Mouse (Mus musculus): ENCODE results near the gene Tmem63b. TPM values are rescaled to one million over a fixed set of nuclear protein-coding genes. Genes with fewer than 3 reads are reported as not detected.

The Tmem63b gene
- polyA plus RNA-seq, 1 experiment: 119 TPM

DNA sequence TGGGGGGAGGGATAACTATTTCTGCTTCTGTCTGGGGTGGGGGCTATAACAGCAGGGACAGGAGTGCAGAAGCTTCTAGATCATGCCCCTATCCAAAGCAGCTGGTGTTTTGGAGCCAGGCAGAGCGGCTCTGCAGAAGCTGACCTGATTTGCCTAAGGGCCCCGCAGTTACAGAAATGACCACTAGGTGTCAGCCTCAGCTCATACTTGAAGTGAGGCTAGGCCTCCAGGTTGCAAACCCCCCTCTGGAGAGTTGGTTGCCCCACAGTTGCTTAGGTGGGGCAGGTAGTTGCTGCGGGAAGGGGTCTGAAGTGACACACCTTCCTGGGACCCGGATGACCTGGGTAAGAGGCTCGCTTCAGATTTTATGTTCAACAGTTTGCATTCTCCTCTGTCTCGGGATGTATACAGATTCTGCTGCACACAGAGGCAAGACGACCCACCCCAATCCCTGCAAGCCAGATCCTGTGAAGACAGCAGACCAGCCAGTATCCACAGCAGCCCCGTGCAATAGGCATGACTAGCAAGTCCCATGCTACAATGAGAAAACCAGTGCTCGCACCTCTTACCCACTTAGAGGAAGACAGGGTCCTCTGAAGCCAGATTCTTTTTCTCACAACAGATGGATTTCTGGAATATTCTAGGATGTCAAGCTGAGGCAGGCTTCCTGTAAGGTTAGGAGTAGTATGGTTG, 44.6 kb upstream of the Tmem63b start:
- TF ChIP-seq POLR2A (IDR thresholded peaks at IDR 0.05; ENCODE audit: control insufficient read depth, extremely low read depth, insufficient read depth, low read length, poor library complexity) (no peak), CTCF (IDR thresholded peaks at IDR 0.05; ENCODE audit: borderline replicate concordance, control insufficient read depth, extremely low read depth, insufficient read depth, low read length, poor library complexity) (peak; percentile 90)
- no peak overlapping the region for H3K4me3 ChIP-seq (ENCODE audit: control insufficient read depth, insufficient read depth, low read length)

DNA sequence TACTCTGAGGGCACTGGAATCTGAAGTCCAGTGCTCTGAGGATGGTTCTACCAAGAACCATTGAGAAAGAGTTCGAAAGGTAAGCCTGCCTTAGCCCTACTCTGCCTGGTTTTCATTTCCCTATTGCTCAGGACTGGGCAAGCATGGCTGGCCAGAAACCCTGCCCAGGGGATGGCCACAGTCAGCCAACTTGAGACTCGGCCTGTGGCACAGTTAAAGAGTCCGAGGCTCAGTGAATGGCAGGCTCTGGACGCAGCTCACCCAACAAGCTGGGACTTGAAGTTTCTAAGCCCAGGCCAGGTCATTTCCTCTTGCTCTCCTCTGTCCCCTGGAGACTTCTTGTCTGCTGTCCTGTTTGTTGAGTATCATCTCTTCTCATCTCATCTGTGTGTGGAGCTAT, 44.0 kb upstream of the Tmem63b start:
- DNase-seq: no peak

More for the DNA sequence above, 44.6 kb upstream of the Tmem63b start:
- Histone ChIP-seq H3K27me3 (ENCODE audit: control insufficient read depth, insufficient read depth, low read length) (no peaks in the 10 kb centered on the region; the same call in 1 of the 2 replicates), H3K4me1 (replicated peaks; ENCODE audit: control insufficient read depth, insufficient read depth, low read length) (peaks cover 19% of the 10 kb centered on the region), H3K36me3 (ENCODE audit: control insufficient read depth, insufficient read depth, low read length) (no peaks in the 10 kb centered on the region), H3K27ac (ENCODE audit: control insufficient read depth, insufficient read depth, low read length) (no peak overlapping the region)
- 38% methylated on average over 9 of the region's 9 CpGs for WGBS
- DNase-seq: peak; percentile 86

DNA sequence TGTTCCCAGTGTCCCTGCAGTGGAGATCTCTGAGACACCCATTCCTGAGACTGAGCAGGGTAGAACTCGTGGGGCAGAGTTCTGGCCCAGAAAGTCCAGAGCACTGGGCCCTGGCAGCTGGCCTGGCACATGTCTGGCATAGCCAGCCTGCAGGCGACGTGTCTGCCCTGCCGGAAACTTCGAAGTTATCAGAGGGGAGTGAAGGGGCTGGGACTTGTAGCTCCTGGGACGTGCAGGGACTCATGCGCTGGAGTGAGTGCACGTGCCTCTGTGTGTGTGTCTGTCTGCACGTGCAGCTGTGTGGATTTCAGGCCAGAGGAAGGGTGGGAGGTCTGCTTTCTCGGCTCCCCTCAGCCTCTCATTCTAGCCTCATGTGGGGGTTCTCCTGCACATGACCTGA, 42.7 kb upstream of the Tmem63b start:
- 83% methylated on average over 10 of the region's 10 CpGs for WGBS

More for the DNA sequence above, 44.0 kb upstream of the Tmem63b start:
- Histone ChIP-seq H3K4me3 (ENCODE audit: control insufficient read depth, insufficient read depth, low read length) (no peak overlapping the region), H3K27ac (ENCODE audit: control insufficient read depth, insufficient read depth, low read length) (no peak overlapping the region), H3K36me3 (ENCODE audit: control insufficient read depth, insufficient read depth, low read length) (no peaks in the 10 kb centered on the region), H3K4me1 (replicated peaks; ENCODE audit: control insufficient read depth, insufficient read depth, low read length) (peaks cover 18% of the 10 kb centered on the region), H3K27me3 (ENCODE audit: control insufficient read depth, insufficient read depth, low read length) (no peaks in the 10 kb centered on the region; the same call in 1 of the 2 replicates)
- TF ChIP-seq CTCF (IDR thresholded peaks at IDR 0.05; ENCODE audit: borderline replicate concordance, control insufficient read depth, extremely low read depth, insufficient read depth, low read length, poor library complexity) (no peak), POLR2A (IDR thresholded peaks at IDR 0.05; ENCODE audit: control insufficient read depth, extremely low read depth, insufficient read depth, low read length, poor library complexity) (no peak)
- 98% methylated on average over 4 of the region's 4 CpGs for WGBS

DNA sequence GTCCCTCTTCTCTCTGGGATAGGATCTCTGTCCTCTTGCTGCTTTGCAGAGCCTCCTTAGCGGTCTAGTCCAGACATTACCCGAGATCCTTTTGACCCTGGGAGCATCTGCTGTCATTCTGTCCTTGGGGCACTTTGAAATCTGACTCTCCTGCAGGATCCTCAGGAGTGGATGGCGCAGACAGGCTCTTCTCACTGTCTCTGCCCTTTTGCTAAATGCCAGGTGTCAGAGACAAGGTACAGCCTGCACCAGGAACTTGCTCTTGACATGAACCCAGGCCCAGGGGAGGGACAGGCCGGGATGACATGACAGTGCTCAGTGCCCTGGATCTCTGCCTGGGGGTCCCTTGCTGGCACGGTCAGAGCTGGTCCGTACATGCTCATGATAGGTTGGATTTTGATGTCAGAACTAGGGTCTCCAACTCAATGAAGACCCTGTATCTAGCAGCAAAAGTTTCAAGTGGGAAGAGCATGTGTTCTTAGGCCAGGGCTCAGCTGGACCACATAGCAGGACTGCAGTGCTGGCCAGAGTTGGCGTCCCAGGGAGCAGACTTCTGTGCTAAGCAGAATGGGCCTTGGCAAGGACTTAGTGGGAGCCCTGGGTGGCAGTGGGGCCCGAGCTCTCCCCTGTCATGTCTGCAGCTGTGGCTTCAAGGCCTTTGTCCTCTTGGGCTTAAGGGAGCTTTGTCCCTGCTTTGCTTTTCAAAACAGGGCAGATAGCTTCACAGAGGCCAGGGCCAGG, 41.4 kb upstream of the Tmem63b start:
- peaks cover 15% of the 10 kb centered on the region for H3K4me1 ChIP-seq (replicated peaks; ENCODE audit: control insufficient read depth, insufficient read depth, low read length)
- no peaks in the 10 kb centered on the region for H3K36me3 ChIP-seq (ENCODE audit: control insufficient read depth, insufficient read depth, low read length)
- TF ChIP-seq CTCF (IDR thresholded peaks at IDR 0.05; ENCODE audit: borderline replicate concordance, control insufficient read depth, extremely low read depth, insufficient read depth, low read length, poor library complexity): no peak
- WGBS: 94% methylated on average over 8 of the region's 8 CpGs
- H3K27me3 ChIP-seq (ENCODE audit: control insufficient read depth, insufficient read depth, low read length): no peaks in the 10 kb centered on the region; the same call in 1 of the 2 replicates
- no peak for DNase-seq
- H3K27ac ChIP-seq (ENCODE audit: control insufficient read depth, insufficient read depth, low read length): no peak overlapping the region
- no peak overlapping the region for H3K4me3 ChIP-seq (ENCODE audit: control insufficient read depth, insufficient read depth, low read length)

More for the DNA sequence above, 42.7 kb upstream of the Tmem63b start:
- peaks cover 16% of the 10 kb centered on the region for H3K4me1 ChIP-seq (replicated peaks; ENCODE audit: control insufficient read depth, insufficient read depth, low read length)
- no peak for DNase-seq
- no peak overlapping the region for H3K4me3 ChIP-seq (ENCODE audit: control insufficient read depth, insufficient read depth, low read length)
- TF ChIP-seq CTCF (IDR thresholded peaks at IDR 0.05; ENCODE audit: borderline replicate concordance, control insufficient read depth, extremely low read depth, insufficient read depth, low read length, poor library complexity) (no peak), POLR2A (IDR thresholded peaks at IDR 0.05; ENCODE audit: control insufficient read depth, extremely low read depth, insufficient read depth, low read length, poor library complexity) (no peak)
- H3K27me3 ChIP-seq (ENCODE audit: control insufficient read depth, insufficient read depth, low read length): no peaks in the 10 kb centered on the region; the same call in 1 of the 2 replicates
- no peak overlapping the region for H3K27ac ChIP-seq (ENCODE audit: control insufficient read depth, insufficient read depth, low read length)
- H3K36me3 ChIP-seq (ENCODE audit: control insufficient read depth, insufficient read depth, low read length): no peaks in the 10 kb centered on the region

DNA sequence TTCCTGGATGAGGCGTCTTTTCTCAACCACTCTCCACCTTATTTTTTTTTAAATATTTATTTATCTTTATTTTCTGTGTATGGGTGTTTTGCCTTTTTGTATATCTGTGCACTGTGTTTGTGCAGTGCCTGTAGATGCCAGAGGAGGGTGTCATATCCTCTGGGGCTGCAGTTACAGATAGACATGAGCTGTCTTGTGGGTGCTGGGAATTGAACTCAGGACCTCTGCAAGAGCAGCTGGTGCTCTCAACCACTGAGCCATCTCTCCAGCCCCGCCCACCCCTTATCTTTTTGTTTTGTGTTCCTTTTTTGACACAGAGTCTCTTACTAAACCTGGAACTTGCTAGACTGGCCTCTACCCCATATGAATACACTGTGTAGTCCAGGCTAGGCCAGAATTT, 40.8 kb upstream of the Tmem63b start:
- no peak for TF ChIP-seq POLR2A (IDR thresholded peaks at IDR 0.05; ENCODE audit: control insufficient read depth, extremely low read depth, insufficient read depth, low read length, poor library complexity)
- TF ChIP-seq CTCF (IDR thresholded peaks at IDR 0.05; ENCODE audit: borderline replicate concordance, control insufficient read depth, extremely low read depth, insufficient read depth, low read length, poor library complexity): no peak
- WGBS: 94% methylated on average over 2 of the region's 2 CpGs
- DNase-seq: no peak
- Histone ChIP-seq H3K4me1 (replicated peaks; ENCODE audit: control insufficient read depth, insufficient read depth, low read length) (peaks cover 15% of the 10 kb centered on the region), H3K27ac (ENCODE audit: control insufficient read depth, insufficient read depth, low read length) (no peak overlapping the region), H3K36me3 (ENCODE audit: control insufficient read depth, insufficient read depth, low read length) (no peaks in the 10 kb centered on the region), H3K27me3 (ENCODE audit: control insufficient read depth, insufficient read depth, low read length) (no peaks in the 10 kb centered on the region; the same call in 1 of the 2 replicates), H3K4me3 (ENCODE audit: control insufficient read depth, insufficient read depth, low read length) (no peak overlapping the region)

DNA sequence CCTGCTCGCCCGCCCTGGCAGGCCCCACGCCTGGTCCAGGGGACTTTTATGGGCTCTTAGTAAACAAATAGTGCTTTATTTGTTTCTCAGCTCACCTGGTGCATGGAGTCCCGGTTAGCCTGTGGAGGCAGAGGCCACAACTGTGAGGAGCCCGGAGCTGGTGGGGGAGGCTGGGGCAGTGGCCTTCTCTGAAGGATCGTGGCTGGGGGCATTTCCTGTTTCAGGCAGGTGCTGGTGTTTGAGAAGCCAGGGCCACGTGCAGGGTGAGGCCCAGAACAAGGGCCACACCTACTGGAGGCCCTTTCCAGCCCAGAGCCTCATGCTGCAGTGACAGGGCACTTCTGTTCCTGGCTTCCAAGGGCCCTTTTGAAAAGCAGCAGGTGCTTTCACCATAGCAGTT, 39.5 kb upstream of the Tmem63b start:
- no peak for TF ChIP-seq CTCF (IDR thresholded peaks at IDR 0.05; ENCODE audit: borderline replicate concordance, control insufficient read depth, extremely low read depth, insufficient read depth, low read length, poor library complexity)
- no peak for TF ChIP-seq POLR2A (IDR thresholded peaks at IDR 0.05; ENCODE audit: control insufficient read depth, extremely low read depth, insufficient read depth, low read length, poor library complexity)
- H3K4me1 ChIP-seq (replicated peaks; ENCODE audit: control insufficient read depth, insufficient read depth, low read length): peaks cover 15% of the 10 kb centered on the region
- no peak for DNase-seq
- no peaks in the 10 kb centered on the region for H3K36me3 ChIP-seq (ENCODE audit: control insufficient read depth, insufficient read depth, low read length)
- no peak overlapping the region for H3K27ac ChIP-seq (ENCODE audit: control insufficient read depth, insufficient read depth, low read length)
- 31% methylated on average over 7 of the region's 7 CpGs for WGBS
- H3K4me3 ChIP-seq (ENCODE audit: control insufficient read depth, insufficient read depth, low read length): no peak overlapping the region
- H3K27me3 ChIP-seq (ENCODE audit: control insufficient read depth, insufficient read depth, low read length): no peaks in the 10 kb centered on the region; the same call in 1 of the 2 replicates
